Mouse (Mus musculus) sigmoid colon, adult 10 weeks (tissue): ENCODE results near the gene Fbxl5. TPM values are rescaled to one million over a fixed set of nuclear protein-coding genes. Genes with fewer than 3 reads are reported as not detected.

Experiments used
- polyA plus RNA-seq: library from polyadenylated mRNA; stranded (reverse); fragments of 350-450 nt; fragmentation: Illumina TruSeq; extraction: RNeasy Lipid Tissue Mini Kit (QIAGEN cat#74804); gene quantifications from one replicate; pipeline ENCODE4 v1.2.3, GENCODE M21; 2014; ENCODE audit warnings: low read depth, low replicate concordance

The Fbxl5 gene
- polyA plus RNA-seq = 151 TPM

GRCm38 (mm10) chr5:43821538-43821937 is at the start of gene Fbxl5:
Gene Fbxl5, minus strand, starts transcription at chr5:43821638.

GRCm38 (mm10) chr5:43868253-43868652 is 46.8 kb upstream of the Fbxl5 start, which contains the start of gene Cd38:
Gene Cd38, plus strand, starts transcription at chr5:43868553.

GRCm38 (mm10) chr5:43818695-43819094 is 2.7 kb downstream of the Fbxl5 start, which contains the start of gene Bst1:
Gene Bst1, plus strand, starts transcription at chr5:43818885.

Other genes with a start within 250 kb of the Fbxl5 start
- 12.7 TPM for gene Cc2d2a, start 159.3 kb downstream of the Fbxl5 start, polyA plus RNA-seq
- 6.5 TPM for gene Bst1, start 2.8 kb downstream of the Fbxl5 start, polyA plus RNA-seq
- 367 TPM for gene Cd38, start 46.9 kb upstream of the Fbxl5 start, polyA plus RNA-seq
- gene Gm7879, start 91.5 kb upstream of the Fbxl5 start, polyA plus RNA-seq = 1.4 TPM
- 42.5 TPM for gene Fgfbp1, start 160.1 kb upstream of the Fbxl5 start, polyA plus RNA-seq